Mouse (Mus musculus) stomach, embryonic 14.5 days (tissue): ENCODE measurements at regions not wholly inside any gene's neighbourhood (a gene's known extent, or its start where the extent isn't known, plus 50 kb on each side); places are given as distances from the start of the nearest gene placed in this dataset.

ENCODE experiments used
- ATAC-seq: fragments of 200-750 bp; cut with Nextera tagmentation; 2 replicates; pipeline ENCODE4 v1.8.0; 2017; ENCODE audit warnings: low read depth, moderate TSS enrichment; ENCODE audit not compliant: insufficient number of reproducible peaks, insufficient read depth, low FRiP score
- H3K27ac ChIP-seq: fragments of 300-500 bp; sonication (generic); 2 replicates; pipeline ENCODE4 v1.5.1; 2014; ENCODE audit warnings: mild to moderate bottlenecking, low read length, moderate library complexity, mixed read lengths
- H3K27me3 ChIP-seq: fragments of 300-500 bp; sonication (generic); 2 replicates; pipeline ENCODE4 v1.6.1; 2014; ENCODE audit warnings: low read length, control low read depth, mixed read lengths; ENCODE audit not compliant: control insufficient read depth, insufficient read depth
- H3K36me3 ChIP-seq: fragments of 300-500 bp; sonication (generic); 2 replicates; pipeline ENCODE4 v1.6.1; 2014; ENCODE audit warnings: mild to moderate bottlenecking, control low read depth, low read length, moderate library complexity, mixed read lengths; ENCODE audit not compliant: control insufficient read depth, insufficient read depth
- H3K4me1 ChIP-seq: fragments of 300-500 bp; sonication (generic); 2 replicates; pipeline ENCODE4 v1.6.1; 2014; ENCODE audit warnings: low read length, control low read depth, mixed read lengths; ENCODE audit not compliant: control insufficient read depth, insufficient read depth
- H3K4me2 ChIP-seq: fragments of 300-500 bp; sonication (generic); replicated peaks from 2 replicates; pipeline ENCODE4 v1.6.1; 2014; ENCODE audit warnings: low read depth, low read length, control low read depth
- H3K4me3 ChIP-seq: fragments of 300-500 bp; sonication (generic); 2 replicates; pipeline ENCODE4 v1.5.1; 2014; ENCODE audit warnings: low read depth, low read length, control low read depth
- H3K9ac ChIP-seq: fragments of 300-500 bp; sonication (generic); replicated peaks from 2 replicates; pipeline ENCODE4 v1.6.1; 2014; ENCODE audit warnings: low read depth, mild to moderate bottlenecking, control low read depth, low read length, moderate library complexity, mixed read lengths
- H3K9me3 ChIP-seq: fragments of 300-500 bp; sonication (generic); 2 replicates; pipeline ENCODE4 v1.6.1; 2016; ENCODE audit warnings: low read depth, low read length, control low read depth; ENCODE audit not compliant: control insufficient read depth
- WGBS: fragments of 180-500 bp; shearing (Covaris S2); extraction: QIAGEN DNeasy Blood & Tissue Kit; methylation state at CpG from one replicate; pipeline ENCODE4 v1.1.7; 2014; 5-methylcytosine and 5-hydroxymethylcytosine counted together

GRCm38 (mm10) chr2:178676970-178677369 is 246.6 kb downstream of the Cdh26 start:
- Histone ChIP-seq H3K4me3 (no peak overlapping the region), H3K27me3 (no peaks in the 10 kb centered on the region)

GRCm38 (mm10) chr2:178680368-178680767 is 250.0 kb downstream of the Cdh26 start:
- H3K27me3 ChIP-seq, result no peaks in the 10 kb centered on the region

More at GRCm38 (mm10) chr2:178676970-178677369, 246.6 kb downstream of the Cdh26 start:
- Histone ChIP-seq H3K9ac (no peak overlapping the region), H3K4me1 (no peaks in the 10 kb centered on the region), H3K9me3 (no peaks in the 10 kb centered on the region), H3K27ac (no peak overlapping the region), H3K4me2 (no peak overlapping the region), H3K36me3 (no peaks in the 10 kb centered on the region)
- 79% methylated on average over 10 of the region's 10 CpGs for WGBS
- ATAC-seq, result no peak

GRCm38 (mm10) chr2:178684026-178684958 is 254.0 kb downstream of the Cdh26 start:
- ATAC-seq, result no peak
- 62% methylated on average over 9 of the region's 9 CpGs for WGBS

More at GRCm38 (mm10) chr2:178680368-178680767, 250.0 kb downstream of the Cdh26 start:
- Histone ChIP-seq H3K9me3 (no peaks in the 10 kb centered on the region), H3K9ac (no peak overlapping the region), H3K4me2 (no peak overlapping the region), H3K4me1 (no peaks in the 10 kb centered on the region), H3K27ac (no peak overlapping the region), H3K36me3 (no peaks in the 10 kb centered on the region), H3K4me3 (no peak overlapping the region)
- no peak for ATAC-seq
- 67% methylated on average over 3 of the region's 3 CpGs for WGBS

DNA sequence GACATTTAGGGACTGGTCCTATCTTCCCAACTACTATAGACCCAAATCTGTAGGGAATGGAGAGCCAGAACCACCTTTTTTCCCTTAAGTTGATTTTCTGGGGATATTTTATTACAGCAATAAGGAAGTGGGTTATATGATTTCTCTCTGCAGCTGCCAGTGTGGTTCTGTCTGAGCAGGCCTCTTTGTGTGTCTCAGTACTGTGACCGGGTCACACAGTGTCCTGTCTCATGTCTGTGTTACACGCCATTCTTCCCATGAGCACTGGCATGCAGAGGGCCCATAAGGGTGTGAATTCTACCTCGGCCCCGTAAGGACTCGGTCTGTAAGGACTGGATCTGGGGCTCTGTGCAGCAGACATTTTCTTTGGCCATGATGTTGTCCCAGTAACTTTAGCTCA is 254.9 kb downstream of the Cdh26 start:
- 0 out of 2 replicates have a peak, but pooled peaks cover 5% of the 10 kb centered on the region for H3K4me1 ChIP-seq
- no peaks in the 10 kb centered on the region for H3K36me3 ChIP-seq
- no peaks in the 10 kb centered on the region for H3K27me3 ChIP-seq
- 85% methylated on average over 5 of the region's 5 CpGs for WGBS
- no peak overlapping the region for H3K4me2 ChIP-seq
- no peak overlapping the region for H3K4me3 ChIP-seq
- ATAC-seq, result no peak
- no peaks in the 10 kb centered on the region for H3K9me3 ChIP-seq
- no peak overlapping the region for H3K9ac ChIP-seq
- no peak overlapping the region for H3K27ac ChIP-seq

More at GRCm38 (mm10) chr2:178684026-178684958, 254.0 kb downstream of the Cdh26 start:
- Histone ChIP-seq H3K27ac (no peak overlapping the region), H3K9me3 (no peaks in the 10 kb centered on the region), H3K4me2 (no peak overlapping the region), H3K4me3 (no peak overlapping the region), H3K27me3 (no peaks in the 10 kb centered on the region), H3K36me3 (no peaks in the 10 kb centered on the region), H3K9ac (no peak overlapping the region), H3K4me1 (0 out of 2 replicates have a peak, but pooled peaks cover 5% of the 10 kb centered on the region)

- H3K36me3 ChIP-seq, result no peaks in the 10 kb centered on the region
- 68% methylated on average over 7 of the region's 7 CpGs for WGBS
- H3K4me3 ChIP-seq, result no peak overlapping the region
- H3K27ac ChIP-seq, result no peak overlapping the region
- no peak for ATAC-seq
- peaks cover 7% of the 10 kb centered on the region; the same call in 1 of the 2 replicates for H3K4me1 ChIP-seq
- no peak overlapping the region for H3K4me2 ChIP-seq
- no peak overlapping the region for H3K9ac ChIP-seq
- H3K27me3 ChIP-seq, result no peaks in the 10 kb centered on the region
- no peaks in the 10 kb centered on the region for H3K9me3 ChIP-seq
Observed at GRCm38 (mm10) chr2:178686167-178686601, 255.9 kb downstream of the Cdh26 start.

GRCm38 (mm10) chr2:178688586-178688985 is 258.3 kb downstream of the Cdh26 start:
- Histone ChIP-seq H3K27ac (no peak overlapping the region), H3K4me1 (peaks cover 13% of the 10 kb centered on the region; the same call in 1 of the 2 replicates), H3K4me2 (no peak overlapping the region), H3K27me3 (no peaks in the 10 kb centered on the region), H3K9me3 (no peaks in the 10 kb centered on the region), H3K36me3 (no peaks in the 10 kb centered on the region), H3K4me3 (no peak overlapping the region), H3K9ac (no peak overlapping the region)
- no peak for ATAC-seq
- 75% methylated on average over 6 of the region's 6 CpGs for WGBS

- 37% methylated on average over 13 of the region's 13 CpGs for WGBS
- no peak overlapping the region for H3K9ac ChIP-seq
- peak overlapping the region; percentile 39; the same call in 1 of the 2 replicates for H3K27ac ChIP-seq
- peak; percentile 64; the same call in 1 of the 2 replicates for ATAC-seq
- no peaks in the 10 kb centered on the region for H3K36me3 ChIP-seq
- H3K4me2 ChIP-seq, result no peak overlapping the region
- peaks cover 13% of the 10 kb centered on the region; the same call in 1 of the 2 replicates for H3K4me1 ChIP-seq
- no peak overlapping the region for H3K4me3 ChIP-seq
- no peaks in the 10 kb centered on the region for H3K9me3 ChIP-seq
- no peaks in the 10 kb centered on the region for H3K27me3 ChIP-seq
Observed at GRCm38 (mm10) chr2:178691190-178691864, 261.0 kb downstream of the Cdh26 start.

GRCm38 (mm10) chr2:178691865-178692228 is 261.5 kb downstream of the Cdh26 start:
- Histone ChIP-seq H3K4me3 (no peak overlapping the region), H3K4me1 (peaks cover 13% of the 10 kb centered on the region; the same call in 1 of the 2 replicates), H3K4me2 (no peak overlapping the region), H3K27ac (no peak overlapping the region), H3K9ac (no peak overlapping the region), H3K9me3 (no peaks in the 10 kb centered on the region), H3K36me3 (no peaks in the 10 kb centered on the region), H3K27me3 (no peaks in the 10 kb centered on the region)
- no peak; the same call in 1 of the 2 replicates for ATAC-seq
- WGBS, result 77% methylated on average over 4 of the region's 4 CpGs
